Mouse (Mus musculus) G1E (cell line): Measurements from ENCODE around the gene Hnrnpa2b1.

Source experiments
- CTCF ChIP-seq: IDR thresholded peaks from 2 replicates; pipeline ENCODE4 v1.5.1; 2012; ENCODE audit warnings: low read depth, low read length, inconsistent platforms, mixed read lengths
- GATA1 ChIP-seq: IDR thresholded peaks from 2 replicates; pipeline ENCODE4 v1.6.1; 2012; ENCODE audit warnings: borderline replicate concordance, low read length, inconsistent platforms, mixed read lengths
- GATA2 ChIP-seq: IDR thresholded peaks from 2 replicates; pipeline ENCODE4 v1.6.1; 2012; ENCODE audit warnings: low read depth, low read length, inconsistent platforms, borderline replicate concordance
- POLR2AphosphoS5 ChIP-seq: IDR thresholded peaks from 2 replicates; pipeline ENCODE4 v1.6.1; 2012; ENCODE audit warnings: low read depth, low read length, inconsistent platforms; ENCODE audit not compliant: insufficient replicate concordance
- TAL1 ChIP-seq: conservative IDR thresholded peaks from 2 replicates; pipeline ENCODE4 v1.6.1; 2012; ENCODE audit warnings: low read depth, low read length, inconsistent platforms, mixed read lengths

DNA sequence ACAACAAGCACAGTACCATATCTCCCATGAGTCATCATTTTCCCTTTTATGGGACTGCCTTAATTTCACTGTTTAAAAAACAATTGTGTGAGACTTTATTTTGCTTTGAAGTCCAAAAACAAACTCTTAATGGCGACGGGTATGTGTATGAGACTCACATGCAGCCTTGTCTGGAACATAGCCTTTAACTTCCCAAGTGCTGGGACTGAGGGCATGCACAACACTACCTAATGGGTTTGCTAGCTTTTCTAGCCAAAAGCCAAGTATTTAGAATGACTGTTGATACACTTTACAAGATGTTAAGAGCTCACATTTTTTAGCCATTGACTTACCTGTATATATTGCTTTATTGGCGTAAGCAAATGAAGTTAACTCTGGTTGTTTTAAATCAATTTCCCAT, 9.3 kb downstream of the Hnrnpa2b1 start:
- TF ChIP-seq CTCF: no peak
- TF ChIP-seq GATA1: no peak
- TF ChIP-seq POLR2AphosphoS5: no peak
- TF ChIP-seq TAL1: no peak
- TF ChIP-seq GATA2: no peak
